Mouse (Mus musculus): Measurements from ENCODE around the gene Ap2s1. TPM values are rescaled to one million over a fixed set of nuclear protein-coding genes. Genes with fewer than 3 reads are reported as not detected.

Ap2s1 gene
- total RNA-seq, 1 experiment = 227 TPM

- TF ChIP-seq ZNF384 (IDR thresholded peaks at IDR 0.05; ENCODE audit: low read depth, low read length) (no peak), MAFK (IDR thresholded peaks at IDR 0.05; ENCODE audit: insufficient read depth, low read depth, low read length) (no peak), CHD2 (IDR thresholded peaks at IDR 0.05; ENCODE audit: low read depth, low read length) (no peak), HCFC1 (IDR thresholded peaks at IDR 0.05; ENCODE audit: borderline replicate concordance, insufficient read depth, low read length) (no peak), ZC3H11A (IDR thresholded peaks at IDR 0.05; ENCODE audit: borderline replicate concordance, low read depth, low read length) (no peak)
- DNase-seq (ENCODE audit: low read depth, low spot score) = no peak
- Histone ChIP-seq H3K4me1 (ENCODE audit: control insufficient read depth in 2 of 2, insufficient read depth in 2 of 2, low read length in 2 of 2, poor library complexity in 1 of 2) (0 out of 4 replicates have a peak, but pooled peaks cover 0 to 3% of the 10 kb centered on the region in 2 experiments), H3K4me3 (ENCODE audit: insufficient read depth in 1 of 2, low read depth in 1 of 2, low read length in 2 of 2, poor library complexity in 1 of 2, severe bottlenecking in 1 of 2) (no peak overlapping the region), H3K27ac (ENCODE audit: insufficient read depth, low read depth, low read length, poor library complexity, severe bottlenecking) (no peak overlapping the region), H3K36me3 (ENCODE audit: control insufficient read depth, insufficient read depth, low read length, poor library complexity, severe bottlenecking) (peaks cover 48% of the 10 kb centered on the region), H3K9ac (ENCODE audit: insufficient read depth, low read depth, low read length, poor library complexity, severe bottlenecking) (no peak overlapping the region), H3K9me3 (ENCODE audit: control insufficient read depth, insufficient read depth, low read depth, low read length) (no peaks in the 10 kb centered on the region)
- in situ Hi-C loops (cut with MboI; ENCODE audit: low sequenced_read_pairs in 2 of 2, unreplicated experiment in 2 of 2) = no loop called here
Measured at GRCm38 (mm10) chr7:16792316-16792715, 54.1 kb downstream of the Ap2s1 start.

- peaks cover 49% of the 10 kb centered on the region for H3K36me3 ChIP-seq (ENCODE audit: control insufficient read depth, insufficient read depth, low read length, poor library complexity, severe bottlenecking)
- in situ Hi-C loops (cut with MboI; ENCODE audit: low sequenced_read_pairs in 2 of 2, unreplicated experiment in 2 of 2) = no loop called here
Measured at GRCm38 (mm10) chr7:16793010-16793725, 55.0 kb downstream of the Ap2s1 start.

GRCm38 (mm10) chr7:16794886-16795285 is 56.7 kb downstream of the Ap2s1 start:
- no peak overlapping the region for H3K4me3 ChIP-seq (ENCODE audit: insufficient read depth in 1 of 2, low read depth in 1 of 2, low read length in 2 of 2, poor library complexity in 1 of 2, severe bottlenecking in 1 of 2)
- peaks cover 47% of the 10 kb centered on the region for H3K36me3 ChIP-seq (ENCODE audit: control insufficient read depth, insufficient read depth, low read length, poor library complexity, severe bottlenecking)
- no peak for TF ChIP-seq HCFC1 (IDR thresholded peaks at IDR 0.05; ENCODE audit: borderline replicate concordance, insufficient read depth, low read length)
- no peak for TF ChIP-seq ZNF384 (IDR thresholded peaks at IDR 0.05; ENCODE audit: low read depth, low read length)
- TF ChIP-seq MAFK (IDR thresholded peaks at IDR 0.05; ENCODE audit: insufficient read depth, low read depth, low read length) = no peak
- no peak for TF ChIP-seq ZC3H11A (IDR thresholded peaks at IDR 0.05; ENCODE audit: borderline replicate concordance, low read depth, low read length)
- TF ChIP-seq CHD2 (IDR thresholded peaks at IDR 0.05; ENCODE audit: low read depth, low read length) = no peak
- no peak for DNase-seq (ENCODE audit: low read depth, low spot score)
- no peak overlapping the region for H3K27ac ChIP-seq (ENCODE audit: insufficient read depth, low read depth, low read length, poor library complexity, severe bottlenecking)
- H3K9me3 ChIP-seq (ENCODE audit: control insufficient read depth, insufficient read depth, low read depth, low read length) = no peaks in the 10 kb centered on the region
- in situ Hi-C loops (cut with MboI; ENCODE audit: low sequenced_read_pairs in 2 of 2, unreplicated experiment in 2 of 2) = no loop called here
- 0 out of 4 replicates have a peak, but pooled peaks cover 0 to 3% of the 10 kb centered on the region in 2 experiments for H3K4me1 ChIP-seq (ENCODE audit: control insufficient read depth in 2 of 2, insufficient read depth in 2 of 2, low read length in 2 of 2, poor library complexity in 1 of 2)
- H3K9ac ChIP-seq (ENCODE audit: insufficient read depth, low read depth, low read length, poor library complexity, severe bottlenecking) = no peak overlapping the region

More at GRCm38 (mm10) chr7:16793010-16793725, 55.0 kb downstream of the Ap2s1 start:
- TF ChIP-seq CHD2 (IDR thresholded peaks at IDR 0.05; ENCODE audit: low read depth, low read length) = no peak
- TF ChIP-seq MAFK (IDR thresholded peaks at IDR 0.05; ENCODE audit: insufficient read depth, low read depth, low read length) = no peak
- Histone ChIP-seq H3K9ac (ENCODE audit: insufficient read depth, low read depth, low read length, poor library complexity, severe bottlenecking) (no peak overlapping the region), H3K9me3 (ENCODE audit: control insufficient read depth, insufficient read depth, low read depth, low read length) (no peaks in the 10 kb centered on the region), H3K27ac (ENCODE audit: insufficient read depth, low read depth, low read length, poor library complexity, severe bottlenecking) (no peak overlapping the region), H3K4me1 (ENCODE audit: control insufficient read depth in 2 of 2, insufficient read depth in 2 of 2, low read length in 2 of 2, poor library complexity in 1 of 2) (0 out of 4 replicates have a peak, but pooled peaks cover 0 to 3% of the 10 kb centered on the region in 2 experiments), H3K4me3 (ENCODE audit: insufficient read depth in 1 of 2, low read depth in 1 of 2, low read length in 2 of 2, poor library complexity in 1 of 2, severe bottlenecking in 1 of 2) (no peak overlapping the region)
- DNase-seq (ENCODE audit: low read depth, low spot score) = no peak

Other genes starting within 250 kb of the Ap2s1 start
- gene Arhgap35, start 123.4 kb upstream of the Ap2s1 start, total RNA-seq (2012; rRNA removed) = 43.0 and 46.6 TPM in 2 replicates
- not detected in 2 replicates for gene Ceacam15, start 62.7 kb upstream of the Ap2s1 start, total RNA-seq (2012; rRNA removed)
- 0.22 TPM in 1 of 2 replicates, not detected in the other for gene Ceacam9, start 16.5 kb upstream of the Ap2s1 start, total RNA-seq (2012; rRNA removed)
- 72.0 and 156 TPM in 2 replicates for gene Slc1a5, start 42.9 kb downstream of the Ap2s1 start, total RNA-seq (2012; rRNA removed)
- 76.0 and 105 TPM in 2 replicates for gene Strn4, start 77.5 kb downstream of the Ap2s1 start, total RNA-seq (2012; rRNA removed)
- gene Fkrp, start 78.3 kb downstream of the Ap2s1 start, total RNA-seq (2012; rRNA removed) = 12.8 and 18.5 TPM in 2 replicates
- gene Prkd2, start 104.5 kb downstream of the Ap2s1 start, total RNA-seq (2012; rRNA removed) = 5.7 and 6.9 TPM in 2 replicates
- gene Dact3, start 136.9 kb downstream of the Ap2s1 start, total RNA-seq (2012; rRNA removed) = 4.5 and 7.0 TPM in 2 replicates
- gene Gng8, start 153.4 kb downstream of the Ap2s1 start, total RNA-seq (2012; rRNA removed) = 0.79 and 1.0 TPM in 2 replicates
- gene Ptgir, start 168.1 kb downstream of the Ap2s1 start, total RNA-seq (2012; rRNA removed) = 0.09 and 0.26 TPM in 2 replicates
- 163 and 198 TPM in 2 replicates for gene Calm3, start 185.7 kb downstream of the Ap2s1 start, total RNA-seq (2012; rRNA removed)
- 0.71 and 0.85 TPM in 2 replicates for gene Pnmal2, start 206.3 kb downstream of the Ap2s1 start, total RNA-seq (2012; rRNA removed)
- gene Pnmal1, start 221.3 kb downstream of the Ap2s1 start, total RNA-seq (2012; rRNA removed) = 0.26 and 0.45 TPM in 2 replicates
- 0.13 and 0.21 TPM in 2 replicates for gene Gm42372, start 244.7 kb downstream of the Ap2s1 start, total RNA-seq (2012; rRNA removed)